Mouse (Mus musculus) gastrocnemius, postnatal 36 days (tissue): ENCODE measurements around the gene Grb7. TPM values are rescaled to one million over a fixed set of nuclear protein-coding genes. Genes with fewer than 3 reads are reported as not detected.

Experiments
- DNase-seq, 2 experiments: peaks; one replicate each; pipeline ENCODE4 v3.0.0; 2022
- intact Hi-C: fragments of 180-260 bp; cut with DNase I; formaldehyde crosslinking; loops from one replicate; pipeline ENCODE4 v1.15.1; 2025
- long read RNA-seq, 2 experiments: library from polyadenylated mRNA; stranded (forward); transcript quantifications; one replicate each; pipeline ENCODE4 v2.0.0; 2021
- total RNA-seq, 2 experiments: library from RNA; stranded (reverse); gene quantifications; 2 replicates each; pipeline ENCODE4 v1.2.3; 2021

Gene Grb7
- total RNA-seq = not detected
- long read RNA-seq, experiment 1 = 0 reads
- long read RNA-seq, experiment 2 = 0 reads

DNA sequence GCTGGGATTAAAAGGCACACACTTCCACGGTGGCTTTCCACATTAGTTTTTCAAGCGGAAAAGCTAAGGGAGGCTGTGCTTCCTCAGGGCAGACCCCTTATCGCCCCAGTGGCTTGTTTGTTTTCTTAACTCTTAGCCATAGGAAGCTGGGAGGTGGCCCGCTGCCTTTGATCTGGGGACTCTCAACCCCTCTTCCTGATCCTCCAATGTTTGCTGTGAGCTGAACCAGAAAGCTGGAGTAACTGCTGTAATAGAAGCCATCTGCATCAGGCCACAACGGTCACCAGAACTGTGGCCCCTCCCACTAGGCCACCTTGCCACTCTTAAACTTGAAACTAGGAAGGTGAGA, at the start of gene Grb7:
Gene Grb7 (plus strand): TSS at position 182 of the 349 bp plus-strand sequence.
- intact Hi-C loops = no loop called here
- DNase-seq = no peak

DNA sequence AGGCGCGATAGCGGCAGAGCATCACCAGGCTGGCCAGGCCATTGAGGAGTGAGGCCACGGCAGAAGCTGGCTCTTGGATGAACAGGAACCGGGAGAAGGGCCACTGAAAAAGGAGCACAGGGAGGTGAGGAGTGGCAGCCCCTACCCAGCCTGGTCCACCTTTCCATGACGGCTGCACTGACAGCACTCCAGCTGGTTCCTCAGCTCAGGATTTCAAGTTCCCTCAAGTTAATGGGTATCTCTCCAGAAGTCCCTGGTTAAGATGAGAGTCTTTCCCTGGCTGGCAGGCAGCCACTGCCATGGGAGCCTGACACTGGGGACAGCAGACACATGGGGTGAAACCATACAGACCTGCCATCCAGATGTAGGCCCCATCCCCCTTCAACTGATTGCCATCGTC, 48.2 kb upstream of the Grb7 start:
- intact Hi-C loops = no loop called here
- DNase-seq = no peak

DNA sequence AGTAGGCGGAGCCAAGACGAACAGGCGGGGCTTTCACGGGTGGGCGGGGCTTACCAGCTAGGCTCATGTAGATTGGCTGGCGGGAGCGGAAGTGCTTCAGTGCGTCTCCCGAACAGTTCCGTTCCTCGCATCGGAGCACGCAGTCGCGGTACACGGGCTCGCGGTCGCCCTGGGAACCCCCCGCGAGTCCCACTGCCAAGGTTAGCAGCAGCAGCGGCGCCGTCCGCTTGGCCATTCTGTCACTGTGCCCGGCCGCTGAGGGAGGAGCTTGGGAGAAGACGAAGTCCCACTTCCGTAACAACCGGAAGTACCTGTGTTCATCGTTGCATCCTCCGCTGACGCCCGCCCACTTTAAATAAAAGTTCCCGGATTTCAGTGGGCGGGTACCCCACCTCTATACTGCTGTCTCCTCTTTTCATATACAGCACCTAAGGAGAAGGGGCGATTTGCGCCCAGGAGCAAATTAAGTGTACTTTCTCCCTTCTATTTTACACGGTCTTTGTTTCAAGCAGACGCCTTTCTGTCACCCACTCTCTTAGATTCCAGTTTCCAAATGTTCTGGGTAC, 46.0 kb upstream of the Grb7 start, which contains the start of gene Pgap3:
Gene Pgap3 (minus strand): TSS at position 330 of the 566 bp plus-strand sequence.
- intact Hi-C loops = no loop called here

GRCm38 (mm10) chr11:98400816-98401215, 45.4 kb upstream of the Grb7 start:
- intact Hi-C loops = no loop called here
- DNase-seq = no peak

More for the DNA sequence above, 46.0 kb upstream of the Grb7 start, which contains the start of gene Pgap3:
- peak; percentile 74 to 88 for DNase-seq

DNA sequence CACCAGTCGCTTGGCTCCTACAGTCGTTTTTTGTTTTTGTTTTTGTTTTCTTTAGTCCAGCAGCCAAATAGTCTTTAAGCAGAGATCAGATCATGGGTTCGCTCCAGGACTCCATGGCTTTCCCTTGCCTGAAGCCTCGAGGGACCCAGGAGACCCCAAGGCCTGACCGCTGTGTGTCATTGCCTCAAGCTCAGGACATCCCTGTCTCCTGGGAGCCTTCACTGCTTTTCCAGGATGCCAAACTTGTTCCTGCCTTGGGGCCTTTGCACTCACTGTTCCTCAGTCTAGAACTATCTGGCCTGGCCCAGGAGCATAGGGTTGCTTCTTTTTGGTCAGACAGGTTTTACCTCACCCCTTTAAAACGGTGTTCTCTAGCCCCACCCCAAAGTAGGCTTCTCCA, 39.6 kb upstream of the Grb7 start:
- intact Hi-C loops = loop anchor here (5.0 kb wide), 1 partner anchor 49 kb away; the partner anchor contains the start of gene Stard3
- DNase-seq = peak in 1 of 2 experiments; percentile 3

DNA sequence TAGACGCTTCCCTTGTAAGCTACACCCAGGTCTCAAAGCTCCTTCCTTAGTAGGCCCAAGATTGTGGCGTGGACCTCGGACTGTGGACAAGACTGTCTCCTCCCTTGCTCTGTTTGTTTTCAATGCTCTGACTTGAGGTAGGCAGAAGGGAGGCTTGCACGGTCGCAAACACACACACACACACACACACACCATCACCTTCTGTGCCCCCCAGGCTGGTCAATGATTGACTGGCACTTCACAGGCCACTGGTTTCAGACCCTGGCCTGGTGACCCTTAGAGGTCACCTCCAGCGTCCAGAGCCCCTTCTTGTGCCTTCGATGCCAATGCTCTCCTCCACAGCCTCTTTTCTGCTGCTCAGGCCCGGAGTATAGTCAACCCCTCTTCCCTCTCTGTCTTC, 37.3 kb upstream of the Grb7 start:
- no peak for DNase-seq
- intact Hi-C loops = loop anchor here (5.0 kb wide), 1 partner anchor 52 kb away; the partner anchor contains the start of gene Stard3

DNA sequence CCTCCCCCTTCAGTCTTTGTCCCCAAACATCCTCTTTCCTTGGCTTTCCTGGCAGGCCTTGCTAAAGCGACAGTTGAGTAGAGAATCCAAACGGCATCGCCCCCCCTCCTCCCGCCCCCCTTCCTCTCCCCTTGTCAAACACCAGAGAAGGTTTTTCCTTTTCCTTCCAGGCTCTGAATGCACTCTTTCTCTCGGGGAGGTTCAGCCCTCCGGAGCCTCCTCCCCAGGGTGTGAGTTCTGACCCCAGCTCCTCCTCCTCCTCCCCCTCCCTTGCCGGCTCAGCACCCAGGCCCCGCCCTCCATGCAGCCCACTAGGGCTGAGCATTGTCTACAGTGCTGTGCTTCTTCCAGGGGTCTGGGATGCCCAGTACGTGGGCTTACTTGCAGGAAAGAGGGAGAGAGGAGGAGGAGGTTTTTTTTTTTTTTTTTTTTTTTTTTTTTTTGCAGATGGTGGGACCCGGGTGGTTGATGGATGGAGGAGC, 36.8 kb upstream of the Grb7 start:
- intact Hi-C loops = loop anchor here (5.0 kb wide), 1 partner anchor 52 kb away; the partner anchor contains the start of gene Stard3
- no peak for DNase-seq

GRCm38 (mm10) chr11:98412273-98412796, 33.9 kb upstream of the Grb7 start, which contains the start of gene Erbb2:
Gene Erbb2 (plus strand): TSS chr11:98412470.
- intact Hi-C loops = no loop called here

GRCm38 (mm10) chr11:98412797-98413301, 33.3 kb upstream of the Grb7 start:
- intact Hi-C loops = no loop called here
- peak in 1 of 2 experiments; percentile 30 for DNase-seq

More at GRCm38 (mm10) chr11:98412273-98412796, 33.9 kb upstream of the Grb7 start, which contains the start of gene Erbb2:
- peak; percentile 50 to 61 for DNase-seq

GRCm38 (mm10) chr11:98413731-98414130, 32.5 kb upstream of the Grb7 start:
- intact Hi-C loops = no loop called here
- no peak for DNase-seq

- intact Hi-C loops = no loop called here
- no peak for DNase-seq
These were observed 32.0 kb upstream of the Grb7 start for GRCm38 (mm10) chr11:98414162-98414561.

DNA sequence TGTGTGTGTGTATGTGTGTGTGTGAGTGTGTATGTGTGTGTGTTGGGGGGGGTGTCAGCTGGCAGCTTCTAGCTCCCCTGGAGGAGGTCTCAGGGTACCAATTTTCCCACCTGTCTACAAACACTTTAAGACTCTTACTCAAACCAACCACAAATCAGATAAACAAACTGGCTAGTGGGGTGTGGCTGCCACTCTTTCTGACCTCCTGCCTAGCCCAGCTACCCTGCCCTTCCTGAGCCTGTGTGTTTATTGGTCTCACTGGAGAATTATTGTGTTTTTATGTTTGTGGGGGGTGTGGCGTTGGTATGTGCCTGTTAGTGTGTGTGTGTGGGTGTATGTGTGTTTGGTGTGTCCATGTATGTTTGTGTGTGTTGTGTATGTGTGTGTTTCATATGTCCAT, 29.1 kb upstream of the Grb7 start:
- intact Hi-C loops = no loop called here
- no peak for DNase-seq

GRCm38 (mm10) chr11:98418273-98418672, 27.9 kb upstream of the Grb7 start:
- no peak for DNase-seq
- intact Hi-C loops = no loop called here

GRCm38 (mm10) chr11:98418939-98419547, 27.2 kb upstream of the Grb7 start:
- peak in 1 of 2 experiments; percentile 11 for DNase-seq
- intact Hi-C loops = no loop called here

DNA sequence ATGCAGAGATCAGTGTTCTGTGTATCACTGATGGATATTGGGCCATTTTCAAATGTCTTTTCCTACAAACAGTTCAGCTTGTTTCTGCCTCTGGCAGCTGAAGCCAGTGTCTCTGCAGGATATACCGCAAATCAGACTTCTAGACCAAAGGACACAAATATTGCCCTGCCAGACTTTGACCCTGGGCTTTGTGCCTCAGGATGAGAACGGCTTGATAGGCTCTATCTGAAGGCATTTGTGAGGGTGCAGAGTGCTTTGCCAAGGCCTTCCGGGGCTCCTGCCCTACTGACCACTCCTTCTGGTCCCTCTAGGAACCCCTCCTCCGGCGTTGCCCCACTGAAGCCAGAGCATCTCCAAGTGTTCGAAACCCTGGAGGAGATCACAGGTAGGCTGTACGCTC, 19.6 kb upstream of the Grb7 start:
- intact Hi-C loops = no loop called here
- DNase-seq = no peak

DNA sequence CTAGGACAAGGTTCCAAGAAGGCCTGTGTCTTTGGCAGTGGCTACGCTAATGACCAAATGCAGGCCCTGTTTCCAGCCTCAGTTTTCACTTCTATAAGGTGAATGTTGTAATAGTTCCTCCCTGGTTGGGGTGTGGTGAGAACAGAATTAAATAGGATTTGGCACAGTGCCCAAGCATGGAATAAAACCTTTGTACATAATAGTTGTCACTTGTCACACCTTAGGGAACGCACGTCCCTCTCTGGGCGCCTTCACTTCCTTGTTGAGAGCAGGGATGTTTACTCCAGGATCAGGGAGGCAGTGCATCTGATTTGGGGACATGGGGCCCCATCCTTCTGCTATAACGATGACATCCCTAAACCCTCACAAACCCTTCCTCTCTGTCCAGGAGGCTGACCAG, 17.8 kb upstream of the Grb7 start:
- no peak for DNase-seq
- intact Hi-C loops = no loop called here

DNA sequence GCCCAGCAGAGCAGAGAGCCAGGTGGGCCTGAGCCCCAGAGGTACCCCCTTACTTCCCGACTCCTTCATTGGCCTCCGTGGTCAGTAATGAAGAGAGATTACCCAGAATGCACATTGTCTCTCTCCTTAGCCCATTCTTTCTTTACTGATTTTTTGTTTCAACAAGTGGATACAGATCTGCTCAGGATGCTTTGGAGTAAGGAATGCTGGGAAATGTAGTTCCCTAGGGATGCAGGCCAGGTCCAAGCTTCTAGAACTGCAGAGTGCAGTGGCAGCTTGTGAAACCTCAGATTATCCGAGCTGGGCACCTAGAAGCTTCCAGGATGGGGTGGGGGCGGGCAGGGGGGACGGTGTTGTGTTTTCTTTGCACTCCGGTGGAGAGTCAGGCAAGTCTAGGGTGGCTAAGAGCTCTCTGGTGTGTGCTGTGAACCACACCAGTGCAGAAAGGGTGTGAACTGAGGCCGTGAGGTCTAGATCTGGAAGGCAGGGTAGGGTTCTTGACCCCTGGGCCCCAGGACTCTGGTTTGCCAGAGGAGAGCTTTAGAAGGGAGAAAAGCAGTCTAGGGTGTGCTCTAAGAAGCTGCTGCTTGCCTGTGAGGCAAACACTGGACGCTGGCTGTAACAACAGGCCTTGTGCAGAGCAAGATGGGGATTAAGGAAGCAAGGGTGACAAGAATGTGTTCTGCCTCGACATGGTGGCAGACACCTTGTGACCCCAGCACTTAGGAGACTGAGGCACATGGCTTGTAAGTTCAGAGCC, 14.3 kb upstream of the Grb7 start:
- no peak for DNase-seq
- intact Hi-C loops = no loop called here

GRCm38 (mm10) chr11:98435723-98436122, 10.5 kb upstream of the Grb7 start:
- intact Hi-C loops = loop anchor here (5.0 kb wide), 1 partner anchor 168 kb away; no protein-coding TSS in a partner anchor
- DNase-seq = no peak

DNA sequence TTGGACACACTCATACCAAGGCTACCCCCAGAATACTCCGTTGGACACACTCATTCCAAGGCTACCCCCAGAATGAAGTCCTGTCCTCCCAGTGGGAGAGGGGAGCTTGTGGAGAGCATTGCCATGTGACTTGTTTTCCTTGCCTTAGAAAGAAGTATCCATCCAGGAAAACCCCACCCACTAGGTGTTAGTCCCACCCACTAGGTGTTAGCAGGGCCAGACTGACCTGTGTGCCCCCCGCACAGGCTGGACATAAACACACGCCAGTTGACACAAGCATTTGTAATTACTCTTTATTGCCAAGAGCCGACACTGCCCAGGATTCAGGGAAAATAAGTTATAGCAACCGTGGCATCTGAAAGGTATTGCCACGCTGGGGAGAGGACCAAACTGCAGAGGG, 8.8 kb upstream of the Grb7 start:
- DNase-seq = no peak
- intact Hi-C loops = loop anchor here (5.0 kb wide), 1 partner anchor 170 kb away; no protein-coding TSS in a partner anchor
